Mouse (Mus musculus) gonadal fat pad, adult 2 months (tissue): ENCODE data around the gene Pard6a. TPM values are rescaled to one million over a fixed set of nuclear protein-coding genes. Genes with fewer than 3 reads are reported as not detected.
A peak's percentile ranks its signal among the peaks of the same experiment; 100 is the strongest.

Experiments used
- DNase-seq: peaks from one replicate; pipeline ENCODE4 v3.0.0-alpha.2; 2012; ENCODE audit warnings: low read depth
- polyA plus RNA-seq: library from polyadenylated mRNA; depleted of rRNA; stranded (reverse); fragments of >200 nt; gene quantifications from 2 replicates; pipeline ENCODE4 v1.2.3, GENCODE M21; 2012

Pard6a gene
- polyA plus RNA-seq, 1 experiment = 24.1 TPM

DNA sequence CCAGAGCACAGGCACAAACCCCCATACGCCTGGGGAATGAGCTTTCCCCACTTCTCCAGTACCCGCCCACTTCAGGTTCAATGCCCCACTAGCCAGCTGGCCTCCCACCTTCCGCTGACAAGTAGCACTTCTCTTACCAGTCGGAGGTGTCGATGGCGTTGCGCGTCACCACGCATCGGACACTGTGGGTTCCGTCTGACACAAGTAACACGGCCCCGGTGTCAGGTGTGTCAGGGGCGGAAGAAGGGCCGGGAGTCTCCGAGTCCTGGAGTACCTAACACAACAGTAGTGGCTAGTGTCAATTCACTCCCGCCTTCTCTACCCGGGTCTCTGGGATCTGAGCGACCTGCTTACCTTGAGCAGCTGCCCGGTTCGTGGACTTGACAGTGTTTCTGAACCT is 382 bp upstream of the Pard6a start:
- peak; percentile 22 for DNase-seq

DNA sequence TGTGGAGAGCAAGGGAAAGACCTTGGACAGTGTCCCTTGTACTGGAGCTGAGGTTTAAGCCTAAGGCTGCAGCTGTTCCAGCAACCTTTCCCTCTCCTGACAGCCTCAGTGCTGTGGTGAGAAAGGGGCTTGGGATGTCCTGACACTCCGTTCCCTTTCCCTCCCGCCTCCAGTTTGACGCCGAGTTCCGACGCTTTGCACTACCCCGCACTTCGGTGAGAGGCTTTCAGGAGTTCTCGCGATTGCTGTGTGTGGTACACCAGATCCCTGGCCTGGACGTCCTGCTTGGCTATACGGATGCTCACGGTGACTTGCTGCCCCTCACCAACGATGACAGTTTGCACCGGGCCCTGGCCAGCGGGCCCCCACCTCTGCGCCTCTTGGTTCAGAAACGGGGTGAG is 1.1 kb downstream of the Pard6a start:
- DNase-seq = no peak

DNA sequence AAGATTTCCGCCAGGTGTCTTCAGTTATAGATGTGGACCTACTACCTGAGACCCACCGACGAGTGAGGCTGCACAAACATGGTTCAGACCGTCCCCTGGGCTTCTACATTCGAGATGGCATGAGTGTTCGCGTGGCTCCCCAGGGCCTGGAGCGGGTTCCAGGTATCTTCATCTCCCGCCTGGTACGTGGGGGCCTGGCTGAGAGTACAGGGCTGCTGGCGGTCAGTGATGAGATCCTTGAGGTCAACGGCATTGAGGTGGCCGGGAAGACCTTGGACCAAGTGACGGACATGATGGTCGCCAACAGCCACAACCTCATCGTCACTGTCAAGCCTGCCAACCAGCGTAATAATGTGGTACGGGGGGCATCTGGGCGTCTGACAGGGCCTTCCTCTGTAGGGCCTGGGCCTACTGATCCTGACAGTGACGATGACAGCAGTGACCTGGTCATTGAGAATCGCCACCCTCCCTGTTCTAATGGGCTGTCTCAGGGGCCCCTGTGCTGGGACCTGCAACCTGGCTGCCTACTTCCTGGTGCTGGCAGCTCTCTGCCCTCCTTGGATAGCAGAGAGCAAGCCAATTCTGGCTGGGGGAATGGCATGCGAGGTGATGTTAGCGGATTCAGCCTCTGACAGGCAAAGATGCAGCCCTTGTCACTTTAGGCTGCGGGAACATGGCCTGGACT is 1.9 kb downstream of the Pard6a start:
- DNase-seq = no peak

DNA sequence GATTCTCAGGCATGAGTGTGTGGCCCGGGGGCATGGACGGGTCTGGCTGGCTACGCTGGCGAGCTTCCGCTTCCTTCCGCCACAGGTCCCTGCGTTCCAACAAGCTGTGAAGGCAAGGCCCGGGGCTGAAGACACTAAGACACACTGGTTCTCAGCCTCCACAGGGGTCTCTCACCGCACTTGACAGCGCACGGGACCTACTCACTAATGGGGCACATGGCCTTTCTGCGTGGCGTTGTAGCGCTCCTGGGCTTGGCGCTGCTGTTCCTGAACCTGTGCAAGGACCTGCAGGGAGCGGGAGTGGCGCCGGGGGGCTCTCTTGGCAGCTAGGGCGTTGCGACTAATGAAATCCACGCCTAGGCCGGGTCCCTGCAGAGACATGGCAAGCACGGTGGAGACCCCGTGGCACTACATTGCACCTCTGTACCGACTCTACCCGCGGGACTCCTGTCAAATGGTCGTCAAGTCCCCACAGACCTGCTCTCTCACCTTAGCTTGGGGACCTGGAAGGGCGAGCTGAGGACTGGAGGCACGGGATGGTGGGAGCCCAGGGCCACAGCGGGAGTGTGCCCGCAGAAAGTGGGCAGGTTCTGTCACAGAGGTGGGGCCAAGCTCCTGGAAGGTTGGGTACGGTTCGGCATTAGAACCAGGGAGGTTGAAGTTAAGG is 3.3 kb downstream of the Pard6a start:
- no peak for DNase-seq

DNA sequence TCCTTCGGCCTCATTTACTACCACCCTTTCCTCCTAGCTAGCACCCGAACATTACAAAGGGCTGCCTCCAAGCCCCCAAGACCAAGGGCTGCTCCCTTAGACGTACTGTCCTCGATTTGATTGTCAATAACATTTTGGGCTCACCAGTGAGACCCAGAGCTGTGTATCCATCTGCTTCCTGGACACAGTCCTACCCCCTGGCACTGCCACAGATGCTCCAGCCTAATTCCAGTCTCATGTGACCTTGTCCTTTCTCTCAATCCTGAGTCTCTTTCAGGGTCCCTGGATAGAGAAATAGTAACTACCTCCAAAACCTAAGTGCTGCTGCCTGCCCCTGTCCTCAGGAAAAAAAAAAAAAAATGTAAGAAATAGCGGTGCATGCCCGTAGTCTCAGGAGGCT is 4.0 kb downstream of the Pard6a start:
- DNase-seq = no peak

DNA sequence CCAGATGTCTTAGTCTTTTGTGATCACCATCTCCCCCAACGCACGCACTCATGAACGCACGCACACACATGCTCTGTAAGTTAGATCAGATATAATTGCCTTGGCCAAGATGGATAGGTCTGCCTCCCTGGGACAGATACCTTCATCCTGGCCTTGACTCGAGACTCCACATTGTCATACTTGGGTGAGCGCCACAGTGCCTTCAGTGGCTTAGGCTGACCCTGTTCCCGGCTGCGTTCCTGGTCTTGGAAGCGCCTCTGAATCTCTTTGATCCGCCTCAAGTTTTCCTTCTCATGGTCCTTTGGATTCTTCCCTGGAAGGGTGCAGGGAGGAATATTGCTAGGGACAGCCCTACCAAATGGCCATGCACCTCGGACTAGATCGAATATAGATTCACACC is 5.5 kb downstream of the Pard6a start:
- DNase-seq = no peak

DNA sequence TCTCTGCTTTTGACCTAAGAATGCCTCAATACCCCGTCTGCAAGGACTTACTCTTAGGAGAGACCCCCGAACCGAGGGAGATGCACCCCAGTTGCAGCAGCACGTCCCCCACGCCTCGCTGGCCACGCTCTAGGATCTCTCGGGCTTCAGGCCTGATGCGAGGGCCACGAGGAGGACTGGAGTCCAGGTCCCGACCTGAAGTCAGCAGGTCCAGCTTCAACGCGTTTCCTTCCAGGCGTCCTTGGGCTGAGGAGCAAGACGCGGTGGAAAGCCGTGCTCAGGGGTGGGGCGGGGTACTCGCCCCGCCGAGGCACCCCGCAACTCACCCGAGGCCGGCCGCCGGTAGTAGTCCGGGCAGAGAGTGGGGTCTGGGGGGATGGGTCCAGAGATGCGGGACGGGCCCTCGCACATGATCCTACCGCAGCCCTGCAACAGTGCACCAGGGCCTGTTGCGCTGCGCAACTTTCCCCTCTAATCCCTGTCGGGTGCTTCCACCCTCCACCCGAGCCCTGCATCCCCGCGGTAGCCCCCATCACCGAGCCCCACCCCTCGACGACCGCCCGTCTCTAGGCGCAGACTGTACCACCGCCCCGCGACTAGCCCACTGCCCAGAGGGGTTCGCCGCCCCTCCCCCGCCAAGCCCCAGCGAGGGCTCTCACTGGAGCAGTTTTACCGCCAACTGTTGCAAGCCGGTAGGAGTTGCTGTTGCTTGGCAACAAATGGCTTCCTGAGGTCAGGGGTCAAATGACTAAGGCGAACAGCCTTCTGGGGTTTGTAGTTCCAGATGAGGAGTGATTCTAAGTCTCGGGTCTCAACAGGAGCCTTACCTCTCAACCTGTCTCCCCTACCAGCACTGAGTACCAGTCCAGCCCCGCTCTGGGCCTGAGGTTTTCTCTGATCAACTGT is 6.8 kb downstream of the Pard6a start, which contains the start of the genes 4933405L10Rik and Enkd1:
Gene 4933405L10Rik (plus strand): TSS at position 158 of the 906 bp plus-strand sequence.
Gene Enkd1 (minus strand): TSS at position 713 of the 906 bp plus-strand sequence.
- peak; percentile 38 for DNase-seq

DNA sequence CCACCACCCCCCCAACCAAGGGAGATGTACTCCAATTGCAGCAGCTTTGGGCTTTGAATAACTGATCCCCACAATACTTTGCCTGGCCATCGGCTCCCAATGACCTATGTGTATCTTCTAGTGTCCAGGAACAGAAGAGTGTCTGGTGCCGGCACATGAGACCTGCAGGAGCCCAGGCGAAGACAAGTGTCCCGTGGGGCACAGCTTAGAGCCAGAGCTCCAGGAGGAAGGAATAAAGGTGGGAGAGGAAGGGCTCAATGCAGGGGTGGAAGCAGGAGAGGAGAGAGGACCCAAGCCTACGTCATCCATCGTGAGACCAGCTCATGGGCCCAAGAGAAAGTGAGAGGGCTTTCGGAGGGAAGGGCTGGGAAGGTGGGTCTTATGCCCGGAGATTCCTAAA is 7.7 kb downstream of the Pard6a start:
- DNase-seq = no peak

DNA sequence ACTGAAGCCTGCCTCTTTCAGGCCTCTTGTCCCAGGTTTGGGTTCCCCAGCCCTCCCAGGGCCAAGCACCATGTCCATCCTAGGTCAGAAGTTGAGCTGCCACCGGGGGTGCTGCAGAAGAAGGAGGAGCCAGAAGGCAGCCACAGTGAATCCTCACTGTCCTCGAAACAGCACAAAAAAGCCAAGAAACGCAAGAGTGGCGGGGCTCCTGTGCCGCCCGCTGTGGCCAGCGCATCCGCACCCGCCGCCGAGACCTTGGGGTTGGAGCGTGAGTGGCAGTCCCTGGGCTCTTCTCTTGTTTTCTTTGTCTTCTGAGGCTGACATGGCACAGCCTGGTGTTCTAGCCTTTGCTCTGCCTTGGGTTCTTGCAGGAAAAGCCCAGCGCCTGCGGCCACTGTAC is 8.4 kb downstream of the Pard6a start:
- no peak for DNase-seq

DNA sequence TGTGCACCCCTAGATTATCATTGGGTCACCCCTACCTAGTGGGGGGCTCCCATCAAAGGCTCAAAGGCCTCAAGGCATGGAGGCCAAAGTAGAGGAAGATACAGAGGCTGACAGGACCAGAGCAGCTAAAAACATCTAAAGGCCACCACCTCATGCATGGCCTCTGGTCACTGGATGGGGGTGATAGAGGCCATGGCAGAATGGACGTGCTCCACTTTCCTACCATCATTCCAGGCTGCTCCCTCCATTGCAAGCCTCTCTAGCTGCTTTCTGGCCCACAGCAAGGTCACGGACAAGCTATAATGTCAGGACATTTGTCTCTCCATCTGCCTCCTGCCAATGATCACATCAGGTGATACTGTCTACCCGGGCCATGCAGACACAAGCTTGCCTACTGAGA is 11.3 kb downstream of the Pard6a start:
- DNase-seq = no peak

DNA sequence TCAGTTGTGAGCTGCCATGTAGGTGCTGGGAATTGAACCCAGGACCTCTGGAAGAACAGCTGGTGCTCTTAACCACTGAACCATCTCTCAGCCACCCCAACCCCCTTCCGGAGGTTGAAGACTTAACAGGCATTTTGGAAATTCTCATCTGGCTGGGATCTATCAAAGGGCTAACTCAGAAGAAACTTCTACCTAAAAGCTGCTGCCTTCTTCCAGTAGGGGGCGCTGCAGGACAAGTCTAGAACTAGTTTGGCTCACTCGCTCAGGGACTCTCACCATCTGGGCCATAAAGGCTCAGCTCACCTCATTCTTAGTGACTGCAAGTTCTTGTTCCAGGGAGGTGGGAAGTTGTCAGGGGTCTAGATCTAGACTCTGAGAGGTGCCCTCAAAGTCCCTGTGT is 13.2 kb downstream of the Pard6a start:
- DNase-seq = peak; percentile 20

DNA sequence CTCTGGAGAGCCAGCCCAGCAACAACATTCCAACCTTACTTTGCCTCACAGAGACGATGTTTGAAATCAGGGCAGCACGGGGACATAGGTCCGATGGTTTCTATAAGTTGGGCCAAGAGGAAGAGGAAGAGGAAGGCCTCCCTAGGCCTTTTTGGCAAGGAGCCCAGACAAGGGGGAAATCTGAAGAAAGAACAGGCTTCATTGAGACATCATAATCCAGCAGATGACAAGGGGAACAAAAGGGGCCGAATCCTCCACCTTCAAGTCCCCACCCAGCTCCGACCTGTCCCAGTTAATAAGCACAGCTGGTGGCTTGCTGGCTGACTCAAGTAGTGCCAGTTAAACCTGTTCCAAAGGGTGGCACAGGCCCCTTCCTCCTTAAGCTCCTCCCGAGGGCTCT is 14.1 kb downstream of the Pard6a start:
- DNase-seq = no peak

DNA sequence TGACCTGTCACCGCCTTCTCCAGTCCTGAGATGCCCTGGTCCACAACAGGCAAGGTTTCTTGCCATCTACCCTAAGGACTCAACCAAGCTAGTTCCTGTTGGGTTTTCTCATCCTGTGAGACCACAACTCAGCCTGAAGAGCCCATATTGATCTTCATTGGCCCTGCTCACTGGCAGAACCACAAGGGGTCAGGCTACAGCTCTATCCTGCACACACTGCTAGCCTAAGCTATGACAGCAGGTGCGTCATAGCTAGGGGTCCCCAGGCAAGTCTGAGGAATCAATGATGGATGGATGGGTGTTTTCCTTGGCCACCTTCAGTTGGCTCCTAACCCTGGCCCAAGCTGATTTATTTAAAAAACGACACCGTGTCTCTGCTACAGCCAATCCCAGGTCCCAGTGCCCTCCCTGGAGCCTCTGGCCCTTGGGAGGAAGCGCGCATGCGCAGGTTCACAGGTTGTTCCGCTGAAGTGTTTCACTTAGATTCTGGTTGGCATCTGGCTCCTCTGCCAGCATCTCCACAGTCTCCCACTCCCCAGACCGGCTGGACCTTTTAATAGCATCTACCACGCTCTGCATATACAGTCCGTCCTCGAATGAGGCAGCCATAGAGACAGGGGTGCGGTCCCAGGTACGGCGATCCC is 15.5 kb downstream of the Pard6a start:
- DNase-seq = no peak

DNA sequence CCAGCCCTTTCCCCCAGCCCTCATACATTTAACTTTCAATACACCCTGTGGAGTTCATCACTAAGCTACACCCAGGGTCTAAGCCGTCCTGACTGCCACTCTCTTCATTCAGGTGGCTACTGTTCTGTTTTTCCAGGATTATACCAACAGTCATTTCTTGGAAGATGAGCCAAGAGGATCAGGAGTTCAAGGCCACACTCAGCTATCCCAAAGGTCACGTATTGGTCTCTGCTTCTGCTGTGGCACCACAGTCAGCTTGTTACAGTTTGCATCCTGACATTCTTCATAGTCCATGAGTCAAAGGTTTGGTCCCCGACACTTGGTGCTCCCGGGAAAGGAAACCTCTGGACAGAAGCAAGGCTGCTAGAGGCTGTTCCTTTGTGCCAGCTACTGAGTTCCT is 18.7 kb downstream of the Pard6a start:
- DNase-seq = no peak

DNA sequence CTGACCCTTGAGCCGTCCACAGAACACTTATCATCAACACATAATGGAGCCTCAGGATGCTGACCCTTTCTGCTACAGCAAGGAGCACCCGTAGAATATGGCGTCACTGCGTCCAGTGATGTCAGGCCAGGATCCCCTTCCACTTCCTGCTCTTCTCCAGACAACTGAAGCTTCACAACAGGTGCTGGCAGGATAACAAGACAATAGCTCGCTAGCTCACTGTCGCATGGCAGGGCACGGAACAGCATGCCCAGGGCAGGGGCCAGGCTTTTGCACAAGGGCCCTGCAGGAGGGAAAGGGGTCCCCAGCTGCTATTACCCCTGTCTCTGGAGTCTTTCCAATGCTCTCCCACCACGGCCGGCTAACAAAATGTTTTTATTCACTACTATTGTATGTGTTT is 21.9 kb downstream of the Pard6a start:
- no peak for DNase-seq

DNA sequence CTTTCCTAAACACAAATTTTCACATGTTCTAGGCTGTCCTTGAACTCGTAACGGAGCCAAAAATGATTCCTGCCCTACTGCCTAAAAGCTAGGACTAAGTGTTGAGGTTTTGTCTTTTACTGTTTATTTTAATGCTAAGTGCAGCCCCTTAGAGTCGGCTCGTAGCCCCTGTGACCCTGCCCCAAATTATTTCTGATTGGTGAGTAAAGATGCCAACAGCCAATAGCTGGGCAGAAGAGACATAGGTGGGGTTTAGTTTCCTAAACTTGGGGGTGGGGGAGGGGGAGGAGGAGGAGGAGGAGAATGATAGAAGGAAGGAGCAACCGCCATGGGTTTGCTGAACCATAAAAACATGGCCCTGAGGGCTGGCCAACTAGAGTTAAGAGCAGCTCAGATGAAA is 24.8 kb downstream of the Pard6a start:
- no peak for DNase-seq

DNA sequence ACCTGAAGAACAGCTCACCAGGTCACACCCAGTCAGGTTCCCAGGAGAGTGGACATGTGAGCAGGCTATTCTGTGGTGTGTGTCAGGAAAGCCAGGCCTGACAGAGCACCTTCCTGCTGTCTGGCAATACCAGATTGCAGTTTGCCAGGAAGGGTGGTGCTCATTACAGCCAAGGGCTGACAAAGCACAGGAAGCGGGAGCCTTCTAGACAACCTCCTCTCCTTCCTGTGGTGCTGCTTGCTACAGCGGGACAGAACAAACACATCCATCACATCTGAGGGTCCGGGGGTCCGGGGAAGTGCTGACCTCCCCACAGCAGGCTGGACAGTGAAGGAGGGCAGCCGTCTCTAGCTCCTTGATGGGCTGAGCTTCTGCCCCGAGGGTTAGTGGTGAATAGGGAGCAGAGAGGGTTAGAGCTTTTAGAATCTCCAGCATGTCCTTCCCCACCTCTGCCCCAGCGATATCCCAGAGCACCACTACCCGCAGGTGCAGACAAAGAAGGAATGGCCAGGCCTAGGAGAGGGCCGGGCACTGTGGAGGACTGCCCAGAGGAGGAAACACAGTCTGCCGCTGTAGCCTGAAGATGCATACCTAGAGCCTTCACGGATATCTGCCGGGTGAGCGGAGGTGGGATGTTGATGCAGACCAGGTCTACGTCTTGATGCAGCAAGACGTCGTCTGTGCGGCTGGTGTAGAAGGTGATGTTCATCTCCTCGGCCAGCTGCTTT is 26.6 kb downstream of the Pard6a start:
- no peak for DNase-seq

DNA sequence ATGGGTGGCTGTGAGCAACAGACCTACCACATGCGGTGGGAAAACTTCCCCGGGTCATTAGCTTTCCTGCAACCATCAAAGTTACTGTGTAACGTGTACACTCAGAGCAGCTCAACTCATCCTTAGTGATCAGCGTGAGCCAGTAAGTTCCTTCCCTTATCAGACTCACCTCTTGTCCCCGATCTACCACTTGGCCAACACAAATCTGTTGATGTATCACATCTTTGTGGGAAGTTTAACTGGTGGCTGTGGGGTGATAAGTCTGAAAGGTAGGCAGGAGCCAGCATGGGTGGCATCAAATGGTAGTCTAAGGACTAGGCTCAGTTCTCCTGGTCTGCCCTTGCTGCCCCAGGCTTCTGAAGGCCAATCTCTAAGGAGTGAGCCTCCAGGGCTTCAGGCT is 31.2 kb downstream of the Pard6a start:
- DNase-seq = no peak

DNA sequence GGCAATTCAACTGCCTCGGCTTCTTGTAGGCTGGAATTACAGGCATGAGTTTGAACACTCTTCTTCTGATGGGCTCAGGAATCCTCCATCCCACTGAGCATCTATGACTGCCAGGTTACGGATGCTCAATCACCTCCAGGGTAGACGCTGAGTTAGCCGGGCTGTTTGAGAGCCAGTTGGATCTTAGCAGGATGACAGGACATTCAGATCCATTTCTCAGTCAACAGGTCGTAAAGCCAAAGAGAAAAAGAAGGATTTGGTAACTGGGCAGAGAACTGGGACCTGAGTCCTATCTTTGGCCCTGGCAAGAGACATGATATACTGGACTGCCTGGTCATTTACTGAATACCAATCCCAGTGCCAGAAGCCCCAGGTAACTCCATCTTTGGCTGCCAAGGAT is 38.3 kb downstream of the Pard6a start:
- no peak for DNase-seq

DNA sequence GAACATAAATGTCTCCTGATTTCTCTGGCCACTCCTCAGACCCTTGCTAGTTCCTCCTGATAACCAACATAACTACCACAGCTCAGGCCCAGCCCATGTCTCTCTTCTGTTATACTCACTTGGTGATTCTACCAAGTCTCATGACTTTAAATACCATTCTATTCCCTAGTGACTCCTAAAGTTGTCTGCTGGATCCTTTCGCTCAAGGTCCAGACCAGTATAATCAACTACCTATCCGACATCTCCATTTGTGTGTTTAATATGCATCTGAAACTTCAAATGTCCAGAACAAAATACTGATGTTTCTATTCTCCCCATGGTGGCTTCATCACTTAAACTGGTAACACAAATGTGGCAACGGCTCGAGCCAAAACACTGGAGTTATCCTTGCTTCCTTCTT is 42.4 kb downstream of the Pard6a start:
- no peak for DNase-seq

DNA sequence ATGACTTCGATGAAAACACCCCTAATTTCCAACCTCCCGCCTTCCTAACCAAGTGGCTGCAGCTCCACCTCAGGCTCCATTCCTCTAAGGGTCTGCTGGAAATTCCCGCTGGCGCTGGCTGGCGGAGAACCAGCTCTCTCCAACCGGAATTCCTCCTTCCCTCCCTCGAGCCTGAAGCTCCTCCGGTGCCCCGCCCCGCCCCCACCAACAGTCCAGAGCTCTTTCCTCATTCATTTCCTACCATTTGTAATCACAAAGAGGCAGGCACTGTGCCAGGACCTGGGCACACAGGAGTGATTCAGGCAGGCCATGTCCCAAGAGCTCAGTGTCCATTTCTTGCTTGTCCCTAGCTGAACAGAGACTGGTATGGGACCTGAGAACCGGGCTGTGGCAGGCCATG is 49.7 kb downstream of the Pard6a start:
- peak; percentile 58 for DNase-seq
